Mouse (Mus musculus) midbrain, postnatal 0 days (tissue): ENCODE measurements around the gene 1110004F10Rik. TPM values are rescaled to one million over a fixed set of nuclear protein-coding genes. Genes with fewer than 3 reads are reported as not detected.

Experiments used
- ATAC-seq: fragments of 200-750 bp; cut with Nextera tagmentation; 2 replicates; pipeline ENCODE4 v1.8.0; 2017; ENCODE audit warnings: moderate number of reproducible peaks, mild to moderate bottlenecking, moderate TSS enrichment, moderate library complexity; ENCODE audit not compliant: low FRiP score
- DNase-seq: peaks from one replicate; pipeline ENCODE4 v3.0.0-alpha.2; 2015; ENCODE audit warnings: low spot score
- H3K27ac ChIP-seq: fragments of 300-500 bp; sonication (generic); 2 replicates; pipeline ENCODE4 v1.5.1; 2014; ENCODE audit warnings: low read depth, mild to moderate bottlenecking, low read length, mixed read lengths
- H3K27me3 ChIP-seq: fragments of 300-500 bp; sonication (generic); 2 replicates; pipeline ENCODE4 v1.6.1; 2014; ENCODE audit warnings: low read length, control low read depth, mixed read lengths; ENCODE audit not compliant: insufficient read depth
- H3K36me3 ChIP-seq: fragments of 300-500 bp; sonication (generic); 2 replicates; pipeline ENCODE4 v1.6.1; 2014; ENCODE audit warnings: low read length, control low read depth, mixed read lengths; ENCODE audit not compliant: insufficient read depth
- H3K4me1 ChIP-seq: fragments of 300-500 bp; sonication (generic); 2 replicates; pipeline ENCODE4 v1.6.1; 2014; ENCODE audit warnings: mild to moderate bottlenecking, control low read depth, antibody characterized with exemption, low read length, mixed read lengths; ENCODE audit not compliant: insufficient read depth
- H3K4me2 ChIP-seq: fragments of 300-500 bp; sonication (generic); 2 replicates; pipeline ENCODE4 v1.6.1; 2014; ENCODE audit warnings: low read depth, mild to moderate bottlenecking, low read length, mixed read lengths; ENCODE audit not compliant: poor library complexity, severe bottlenecking
- H3K4me3 ChIP-seq: fragments of 300-500 bp; sonication (generic); 2 replicates; pipeline ENCODE4 v1.5.1; 2014; ENCODE audit warnings: low read depth, mild to moderate bottlenecking, low read length, moderate library complexity
- H3K9ac ChIP-seq: fragments of 300-500 bp; sonication (generic); replicated peaks from 2 replicates; pipeline ENCODE4 v1.6.1; 2014; ENCODE audit warnings: mild to moderate bottlenecking, low read length, moderate library complexity, mixed read lengths; ENCODE audit not compliant: poor library complexity, severe bottlenecking
- H3K9me3 ChIP-seq: fragments of 300-500 bp; sonication (generic); 2 replicates; pipeline ENCODE4 v1.6.1; 2016; ENCODE audit warnings: low read length, control low read depth
- CTCF ChIP-seq: IDR thresholded peaks from 2 replicates; pipeline ENCODE4 v1.5.1; 2016; ENCODE audit warnings: antibody characterized with exemption, mild to moderate bottlenecking
- WGBS: fragments of 180-500 bp; shearing (Covaris S2); extraction: QIAGEN DNeasy Blood & Tissue Kit; methylation state at CpG from one replicate; pipeline ENCODE4 v1.1.7; 2014; 5-methylcytosine and 5-hydroxymethylcytosine counted together
- polyA plus RNA-seq: library from polyadenylated mRNA; unstranded; fragments of >200 nt; fragmentation: Nextera tagmentation; extraction: Ambion mirVana; gene quantifications from 2 replicates; pipeline ENCODE4 v1.2.1, GENCODE M21; 2015
- total RNA-seq: library from RNA; depleted of rRNA; stranded (reverse); fragments of >200 nt; gene quantifications from 2 replicates; pipeline ENCODE4 v1.2.3, GENCODE M21; 2014

The 1110004F10Rik gene
- total and polyA plus RNA-seq, 2 experiments from 2014 or later, result 169 to 370 TPM

GRCm38 (mm10) chr7:116128286-116128685, 89.1 kb downstream of the 1110004F10Rik start:
- ATAC-seq (no peak), DNase-seq (no peak)
- H3K27ac ChIP-seq, result no peak overlapping the region
- H3K9me3 ChIP-seq, result no peaks in the 10 kb centered on the region
- no peak overlapping the region for H3K9ac ChIP-seq
- H3K4me3 ChIP-seq, result no peak overlapping the region
- WGBS, result 98% methylated on average over 8 of the region's 8 CpGs
- no peaks in the 10 kb centered on the region for H3K27me3 ChIP-seq
- H3K4me2 ChIP-seq, result no peak overlapping the region
- H3K36me3 ChIP-seq, result peaks cover 7% of the 10 kb centered on the region; the same call in 1 of the 2 replicates
- H3K4me1 ChIP-seq, result peaks cover 3% of the 10 kb centered on the region; the same call in 1 of the 2 replicates
- no peak for TF ChIP-seq CTCF

GRCm38 (mm10) chr7:116129374-116129773, 90.2 kb downstream of the 1110004F10Rik start:
- H3K4me2 ChIP-seq, result no peak overlapping the region
- H3K36me3 ChIP-seq, result peaks cover 7% of the 10 kb centered on the region; the same call in 1 of the 2 replicates
- H3K9ac ChIP-seq, result no peak overlapping the region
- H3K9me3 ChIP-seq, result no peaks in the 10 kb centered on the region
- H3K27ac ChIP-seq, result no peak overlapping the region
- no peaks in the 10 kb centered on the region for H3K27me3 ChIP-seq
- H3K4me3 ChIP-seq, result no peak overlapping the region
- ATAC-seq (no peak), DNase-seq (no peak)
- WGBS, result 94% methylated on average over 10 of the region's 10 CpGs
- TF ChIP-seq CTCF, result no peak
- peaks cover 3% of the 10 kb centered on the region; the same call in 1 of the 2 replicates for H3K4me1 ChIP-seq

- 10% methylated on average over 4 of the region's 4 CpGs for WGBS
- H3K4me2 ChIP-seq, result no peak overlapping the region
- peak overlapping the region; percentile 33 for H3K27ac ChIP-seq
- no peak; the same call in 1 of the 2 replicates for ATAC-seq
- no peak overlapping the region for H3K4me3 ChIP-seq
- TF ChIP-seq CTCF, result peak; percentile 76
- H3K9ac ChIP-seq, result no peak overlapping the region
- peaks cover 17% of the 10 kb centered on the region; the same call in 1 of the 2 replicates for H3K36me3 ChIP-seq
- no peaks in the 10 kb centered on the region for H3K9me3 ChIP-seq
- H3K4me1 ChIP-seq, result peaks cover 3% of the 10 kb centered on the region; the same call in 1 of the 2 replicates
- peak; percentile 87 for DNase-seq
- H3K27me3 ChIP-seq, result no peaks in the 10 kb centered on the region
These were observed 92.2 kb downstream of the 1110004F10Rik start for GRCm38 (mm10) chr7:116131390-116131789.

GRCm38 (mm10) chr7:116132078-116132477, 92.9 kb downstream of the 1110004F10Rik start:
- Histone ChIP-seq H3K9me3 (no peaks in the 10 kb centered on the region), H3K27me3 (no peaks in the 10 kb centered on the region), H3K4me1 (peaks cover 3% of the 10 kb centered on the region; the same call in 1 of the 2 replicates), H3K36me3 (peaks cover 20% of the 10 kb centered on the region; the same call in 1 of the 2 replicates), H3K27ac (0 out of 2 replicates have a peak overlapping the region, but pooled peaks have one; percentile 33), H3K4me2 (no peak overlapping the region), H3K4me3 (no peak overlapping the region), H3K9ac (no peak overlapping the region)
- DNase-seq, result peak; percentile 84
- peak; percentile 95 for TF ChIP-seq CTCF
- ATAC-seq, result peak; percentile 58; the same call in 1 of the 2 replicates
- WGBS, result 5% methylated on average over 5 of the region's 5 CpGs

- Histone ChIP-seq H3K27me3 (no peaks in the 10 kb centered on the region), H3K27ac (no peak overlapping the region), H3K4me3 (no peak overlapping the region), H3K9me3 (no peaks in the 10 kb centered on the region), H3K4me1 (peaks cover 3% of the 10 kb centered on the region; the same call in 1 of the 2 replicates), H3K36me3 (peaks cover 17% of the 10 kb centered on the region; the same call in 1 of the 2 replicates), H3K9ac (no peak overlapping the region), H3K4me2 (no peak overlapping the region)
- peak; percentile 8 for DNase-seq
- 75% methylated on average over 31 of the region's 31 CpGs for whole genome bisulfite sequencing
- TF ChIP-seq CTCF, result peak; percentile 45
- ATAC-seq, result no peak
These were observed 95.5 kb downstream of the 1110004F10Rik start for GRCm38 (mm10) chr7:116134413-116135292.

- Histone ChIP-seq H3K27ac (no peak overlapping the region), H3K9ac (no peak overlapping the region), H3K36me3 (peaks cover 25% of the 10 kb centered on the region), H3K27me3 (no peaks in the 10 kb centered on the region), H3K4me2 (no peak overlapping the region), H3K9me3 (no peaks in the 10 kb centered on the region), H3K4me1 (no peaks in the 10 kb centered on the region), H3K4me3 (no peak overlapping the region)
- no peak for DNase-seq
- 89% methylated on average over 12 of the region's 12 CpGs for WGBS
- ATAC-seq, result no peak
- TF ChIP-seq CTCF, result no peak
These were observed 98.0 kb downstream of the 1110004F10Rik start for GRCm38 (mm10) chr7:116137149-116137548.
